Mouse (Mus musculus) MEL (cell line): ENCODE measurements around the gene Dpyd. TPM values are rescaled to one million over a fixed set of nuclear protein-coding genes. Genes with fewer than 3 reads are reported as not detected.

Experiments used
- DNase-seq: peaks from one replicate; pipeline ENCODE4 v3.0.0; 2011; ENCODE audit warnings: low read depth, low spot score
- H3K27ac ChIP-seq: 2 replicates; pipeline ENCODE4 v1.5.1; 2012; ENCODE audit warnings: low read depth, mild to moderate bottlenecking, control low read depth, low read length, moderate library complexity; ENCODE audit not compliant: control insufficient read depth
- H3K27me3 ChIP-seq, 2 experiments: fragments of 150-350 bp in 1 of 2; sonication (generic) in 1 of 2; 2 replicates each; pipeline ENCODE4 v1.6.1; 2012; ENCODE audit warnings: low read length in 2 of 2, mild to moderate bottlenecking in 2 of 2, improper control_type of control experiment in 1 of 2, moderate library complexity in 1 of 2; ENCODE audit not compliant: insufficient read depth in 2 of 2, control insufficient read depth in 1 of 2
- H3K36me3 ChIP-seq, 2 experiments: 2 replicates each; pipeline ENCODE4 v1.6.1; 2012 to 2014; ENCODE audit warnings: low read length in 2 of 2, improper control_type of control experiment in 1 of 2, inconsistent platforms in 1 of 2, mild to moderate bottlenecking in 1 of 2; ENCODE audit not compliant: insufficient read depth in 2 of 2, control insufficient read depth in 1 of 2
- H3K4me1 ChIP-seq, 2 experiments: fragments of 150-350 bp in 1 of 2; sonication (generic) in 1 of 2; 2 replicates each; pipeline ENCODE4 v1.6.1; 2012; ENCODE audit warnings: low read length in 2 of 2, improper control_type of control experiment in 1 of 2, mild to moderate bottlenecking in 1 of 2; ENCODE audit not compliant: insufficient read depth in 2 of 2, control insufficient read depth in 1 of 2
- H3K4me3 ChIP-seq, 2 experiments: fragments of 150-350 bp in 1 of 2; sonication (generic) in 1 of 2; 2 replicates each; pipeline ENCODE4 v1.5.1; 2012; ENCODE audit warnings: low read depth in 2 of 2, low read length in 2 of 2, mild to moderate bottlenecking in 2 of 2, moderate library complexity in 2 of 2, control low read depth in 1 of 2, improper control_type of control experiment in 1 of 2; ENCODE audit not compliant: control insufficient read depth in 1 of 2, insufficient read depth in 1 of 2
- H3K79me2 ChIP-seq: 2 replicates; pipeline ENCODE4 v1.6.1; 2012; ENCODE audit warnings: mild to moderate bottlenecking, low read length, moderate library complexity; ENCODE audit not compliant: control insufficient read depth, poor library complexity, insufficient read depth
- H3K9ac ChIP-seq: 2 replicates; pipeline ENCODE4 v1.6.1; 2012; ENCODE audit warnings: low read depth, mild to moderate bottlenecking, control low read depth, low read length, moderate library complexity; ENCODE audit not compliant: control insufficient read depth, poor library complexity, severe bottlenecking
- H3K9me3 ChIP-seq: fragments of 150-350 bp; sonication (generic); replicated peaks from 2 replicates; pipeline ENCODE4 v1.6.1; 2012; ENCODE audit warnings: mild to moderate bottlenecking, low read length, improper control_type of control experiment, moderate library complexity; ENCODE audit not compliant: insufficient read depth
- BHLHE40 ChIP-seq: IDR thresholded peaks from 2 replicates; pipeline ENCODE4 v1.6.1; 2012; ENCODE audit warnings: low read depth, mild to moderate bottlenecking, inconsistent platforms, low read length, improper control_type of control experiment, borderline replicate concordance
- CTCF ChIP-seq, 3 experiments: IDR thresholded peaks in 2 of 3; conservative IDR thresholded peaks in 1 of 3; 2 replicates each; pipeline ENCODE4 v1.5.1; 2011 to 2012; ENCODE audit warnings: low read length in 3 of 3, low read depth in 2 of 3, mild to moderate bottlenecking in 2 of 3, improper control_type of control experiment in 1 of 3, inconsistent platforms in 1 of 3, mixed read lengths in 1 of 3, moderate library complexity in 1 of 3; ENCODE audit not compliant: control insufficient read depth in 1 of 3, insufficient read depth in 1 of 3, poor library complexity in 1 of 3, severe bottlenecking in 1 of 3
- E2F4 ChIP-seq: IDR thresholded peaks from 2 replicates; pipeline ENCODE4 v1.6.1; 2011; ENCODE audit warnings: low read depth, low read length, improper control_type of control experiment, borderline replicate concordance
- ETS1 ChIP-seq: IDR thresholded peaks from 2 replicates; pipeline ENCODE4 v1.6.1; 2012; ENCODE audit warnings: low read depth, mild to moderate bottlenecking, inconsistent platforms, low read length, improper control_type of control experiment, moderate library complexity
- GABPA ChIP-seq: IDR thresholded peaks from 2 replicates; pipeline ENCODE4 v1.6.1; 2012; ENCODE audit warnings: low read depth, mild to moderate bottlenecking, inconsistent platforms, low read length, improper control_type of control experiment, moderate library complexity
- HCFC1 ChIP-seq: IDR thresholded peaks from 2 replicates; pipeline ENCODE4 v1.6.1; 2012; ENCODE audit warnings: low read depth, mild to moderate bottlenecking, inconsistent platforms, low read length, improper control_type of control experiment, moderate library complexity
- MAFK ChIP-seq: IDR thresholded peaks from 2 replicates; pipeline ENCODE4 v1.6.1; 2011; ENCODE audit warnings: low read depth, mild to moderate bottlenecking, low read length, improper control_type of control experiment, borderline replicate concordance
- MAX ChIP-seq: IDR thresholded peaks from 2 replicates; pipeline ENCODE4 v1.6.1; 2011; ENCODE audit warnings: low read length, improper control_type of control experiment
- NELFE ChIP-seq: IDR thresholded peaks from 2 replicates; pipeline ENCODE4 v1.6.1; 2011; ENCODE audit warnings: low read depth, low read length, improper control_type of control experiment
- POLR2A ChIP-seq, 2 experiments: IDR thresholded peaks; 2 replicates each; pipeline ENCODE4 v1.6.1; 2011 to 2012; ENCODE audit warnings: low read length in 2 of 2, mild to moderate bottlenecking in 2 of 2, control low read depth in 1 of 2, improper control_type of control experiment in 1 of 2, low read depth in 1 of 2, moderate library complexity in 1 of 2; ENCODE audit not compliant: control insufficient read depth in 1 of 2, insufficient read depth in 1 of 2, poor library complexity in 1 of 2
- SMC3 ChIP-seq: IDR thresholded peaks from 2 replicates; pipeline ENCODE4 v1.6.1; 2011; ENCODE audit warnings: low read depth, low read length, improper control_type of control experiment
- TAL1 ChIP-seq: IDR thresholded peaks from 2 replicates; pipeline ENCODE4 v1.6.1; 2012; ENCODE audit warnings: mild to moderate bottlenecking, inconsistent platforms, low read length, moderate library complexity, mixed read lengths
- ZC3H11A ChIP-seq: IDR thresholded peaks from 2 replicates; pipeline ENCODE4 v1.6.1; 2012; ENCODE audit warnings: low read depth, mild to moderate bottlenecking, inconsistent platforms, low read length, improper control_type of control experiment
- ZKSCAN1 ChIP-seq: IDR thresholded peaks from 2 replicates; pipeline ENCODE4 v1.6.1; 2012; ENCODE audit warnings: low read depth, mild to moderate bottlenecking, inconsistent platforms, low read length, improper control_type of control experiment, moderate library complexity
- polyA plus RNA-seq, 2 experiments: library from polyadenylated mRNA; stranded (reverse) in 1 of 2; unstranded in 1 of 2; fragments of >175 nt in 1 of 2; fragments of >200 nt in 1 of 2; gene quantifications; 2 replicates each; pipeline versions ENCODE4 v1.2.1 to v1.2.4; 2012; ENCODE audit warnings: low replicate concordance in 2 of 2, low read depth in 1 of 2; ENCODE audit not compliant: insufficient read length in 2 of 2, insufficient read depth in 1 of 2, missing spikeins in 1 of 2
- total RNA-seq: library from RNA; depleted of rRNA; stranded (reverse); fragments of 300-350 nt; gene quantifications from 2 replicates; pipeline ENCODE4 v1.2.3, GENCODE M21; 2012

Dpyd gene
- total and polyA plus RNA-seq, 3 experiments = not detected

DNA sequence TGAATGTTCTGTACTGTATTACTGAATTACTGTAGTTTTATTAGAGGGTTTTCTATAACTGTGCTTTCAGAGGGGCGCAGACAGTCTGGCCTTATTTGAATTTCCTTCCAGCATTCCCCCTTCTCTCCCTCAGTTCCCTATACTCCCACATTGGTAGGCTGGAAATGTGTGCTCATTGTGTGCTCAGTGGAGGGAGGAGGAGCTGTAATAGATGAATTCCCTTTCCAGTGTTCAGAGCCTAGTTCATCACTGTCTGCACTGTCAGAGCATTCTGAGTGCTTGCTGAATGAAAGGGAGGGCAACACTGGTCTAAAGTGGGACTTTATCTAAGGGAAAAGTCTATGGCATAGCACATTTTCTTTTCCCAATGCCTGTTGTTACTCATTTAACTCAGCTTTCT, 582.9 kb downstream of the Dpyd start:
- no peak overlapping the region for H3K9ac ChIP-seq
- H3K79me2 ChIP-seq = no peaks in the 10 kb centered on the region
- TF ChIP-seq ETS1 (no peak), SMC3 (no peak), CTCF (IDR thresholded peaks at IDR 0.05 in 2 of 3, conservative IDR thresholded peaks at IDR 0.05 in 1 of 3; ENCODE audit: control insufficient read depth in 1 of 3, insufficient read depth in 1 of 3, low read depth in 2 of 3, low read length in 3 of 3, poor library complexity in 1 of 3, severe bottlenecking in 1 of 3) (no peak), BHLHE40 (no peak), POLR2A (IDR thresholded peaks at IDR 0.05; ENCODE audit: control insufficient read depth in 1 of 2, insufficient read depth in 1 of 2, low read depth in 1 of 2, low read length in 2 of 2, poor library complexity in 1 of 2) (no peak)
- TF ChIP-seq, all 39 proteins: peak for 0
- no peak for DNase-seq
- H3K36me3 ChIP-seq = no peaks in the 10 kb centered on the region
- H3K27me3 ChIP-seq = no peaks in the 10 kb centered on the region
- no peaks in the 10 kb centered on the region for H3K9me3 ChIP-seq
- no peak overlapping the region for H3K4me3 ChIP-seq
- no peaks in the 10 kb centered on the region for H3K4me1 ChIP-seq
- no peak overlapping the region for H3K27ac ChIP-seq

DNA sequence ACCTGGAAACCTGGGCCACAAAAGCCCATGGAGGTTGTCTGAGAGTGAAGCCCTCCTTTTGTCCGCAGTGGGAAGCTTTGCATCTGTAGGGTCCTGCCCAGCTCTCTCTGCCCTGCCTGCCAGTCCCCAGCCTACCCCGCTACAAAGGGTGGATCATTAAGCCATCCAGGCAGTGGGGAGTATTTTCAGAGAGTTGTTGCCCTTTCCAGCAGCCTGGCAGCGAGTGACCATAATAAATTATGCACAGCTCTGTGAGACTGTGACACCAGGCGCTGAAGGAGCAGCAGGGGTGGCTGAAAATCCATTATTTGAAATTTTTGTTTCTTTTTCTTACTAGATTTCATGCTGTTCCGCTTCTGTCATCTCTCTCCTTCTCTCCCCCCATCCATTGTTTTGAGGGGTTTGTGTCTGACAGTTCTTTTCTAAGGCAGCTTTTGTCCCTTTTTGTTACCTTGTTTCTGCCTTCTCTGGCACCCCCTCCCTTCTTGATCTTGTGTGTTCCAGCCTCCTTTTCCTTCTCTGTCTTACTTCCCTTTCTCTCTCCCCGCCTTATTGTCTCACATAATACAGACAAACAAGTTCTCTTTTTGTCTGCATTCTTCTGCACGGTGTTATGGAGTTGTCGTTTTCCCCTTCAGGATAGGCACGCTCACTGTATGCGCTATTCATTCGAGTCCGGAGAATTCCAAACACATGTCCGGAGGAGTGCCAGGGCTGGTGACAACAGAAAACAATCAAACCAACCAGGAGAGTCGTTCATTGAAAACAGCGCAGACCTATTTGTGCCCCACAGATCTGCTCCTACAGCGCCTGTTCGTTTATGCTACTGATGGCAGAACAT, 592.9 kb downstream of the Dpyd start:
- no peak overlapping the region for H3K27ac ChIP-seq
- no peaks in the 10 kb centered on the region for H3K79me2 ChIP-seq
- H3K27me3 ChIP-seq = no peaks in the 10 kb centered on the region
- no peak overlapping the region for H3K9ac ChIP-seq
- no peaks in the 10 kb centered on the region for H3K36me3 ChIP-seq
- no peak for DNase-seq
- no peaks in the 10 kb centered on the region for H3K4me1 ChIP-seq
- no peak overlapping the region for H3K4me3 ChIP-seq
- no peak for TF ChIP-seq POLR2A (IDR thresholded peaks at IDR 0.05; ENCODE audit: control insufficient read depth in 1 of 2, insufficient read depth in 1 of 2, low read depth in 1 of 2, low read length in 2 of 2, poor library complexity in 1 of 2)
- TF ChIP-seq MAFK = no peak
- TF ChIP-seq E2F4 = no peak
- TF ChIP-seq ZKSCAN1 = no peak
- TF ChIP-seq TAL1 = no peak
- TF ChIP-seq BHLHE40 = no peak
- no peak for TF ChIP-seq ZC3H11A
- no peak for TF ChIP-seq MAX
- TF ChIP-seq HCFC1 = no peak
- TF ChIP-seq ETS1 = no peak
- no peak for TF ChIP-seq NELFE
- no peak for TF ChIP-seq GABPA
- no peaks in the 10 kb centered on the region for H3K9me3 ChIP-seq
